Mouse (Mus musculus): ENCODE measurements at regions not wholly inside any gene's neighbourhood (a gene's known extent, or its start where the extent isn't known, plus 50 kb on each side); places are given as distances from the start of the nearest gene placed in this dataset.

DNA sequence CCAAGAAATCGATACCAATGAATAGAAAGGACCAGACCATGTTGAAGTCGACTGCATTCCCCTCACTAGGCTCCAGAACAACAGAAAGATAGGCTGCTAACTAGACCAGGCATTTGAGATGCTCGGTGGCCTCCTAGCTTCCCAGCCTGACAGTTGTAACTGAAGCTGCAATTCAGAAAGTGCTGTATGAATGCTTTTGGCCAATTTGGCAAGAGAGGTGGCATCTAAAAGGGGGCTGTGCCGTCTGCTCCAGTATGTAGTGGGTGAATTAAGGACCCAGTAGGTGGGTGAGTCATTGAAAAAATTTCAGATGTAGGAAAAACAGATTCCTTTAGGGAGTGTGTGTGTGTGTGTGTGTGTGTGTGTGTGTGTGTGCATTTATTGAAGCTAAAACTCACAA, 195.0 kb downstream of the Cep170 start:
- no peak for TF ChIP-seq FOSL1 (IDR thresholded peaks at IDR 0.05; ENCODE audit: insufficient read depth, low read length, poor library complexity, severe bottlenecking)
- no peak for TF ChIP-seq CTCF (IDR thresholded peaks at IDR 0.05; ENCODE audit: control insufficient read depth, insufficient read depth, insufficient read length)
- TF ChIP-seq USF1 (IDR thresholded peaks at IDR 0.05; ENCODE audit: low read depth), result no peak
- no peak for TF ChIP-seq MAX (IDR thresholded peaks at IDR 0.05)
- TF ChIP-seq CEBPB (IDR thresholded peaks at IDR 0.05; ENCODE audit: low read depth), result no peak
- TF ChIP-seq MYOD1 (IDR thresholded peaks at IDR 0.05; ENCODE audit: control insufficient read depth, insufficient read length, low read depth), result no peak
- Histone ChIP-seq H3K79me3 (ENCODE audit: low read depth) (no peaks in the 10 kb centered on the region), H3K27me3 (ENCODE audit: control insufficient read depth, insufficient read depth, insufficient read length) (no peaks in the 10 kb centered on the region), H3K4me3 (ENCODE audit: insufficient read depth, poor library complexity, severe bottlenecking) (no peak overlapping the region), H3K79me2 (ENCODE audit: control insufficient read depth, insufficient read depth) (no peaks in the 10 kb centered on the region), H3ac (ENCODE audit: control insufficient read depth, insufficient read length, low read depth) (no peak overlapping the region), H3K36me3 (ENCODE audit: control insufficient read depth, insufficient read depth) (no peaks in the 10 kb centered on the region)

DNA sequence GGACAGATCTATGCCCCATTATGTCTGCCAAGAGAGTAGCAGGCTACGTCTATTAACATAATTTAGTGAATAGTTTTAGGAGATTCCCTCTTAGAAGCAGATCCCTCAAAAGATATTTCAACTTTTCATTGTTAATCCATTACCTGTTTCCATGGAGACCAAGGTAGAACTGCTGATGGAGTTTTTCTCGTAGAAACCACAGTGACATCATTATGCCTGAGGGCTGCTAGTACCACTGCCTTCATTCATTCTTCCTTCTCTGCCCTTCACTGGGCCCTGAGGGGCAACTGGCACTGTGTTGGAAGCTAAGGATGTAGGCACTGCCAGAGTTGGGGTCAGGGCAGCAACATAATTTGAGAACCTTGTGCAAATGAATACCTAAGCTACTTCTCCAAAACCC, 198.2 kb downstream of the Cep170 start:
- H3K4me3 ChIP-seq (ENCODE audit: insufficient read depth, poor library complexity, severe bottlenecking), result no peak overlapping the region
- H3K79me3 ChIP-seq (ENCODE audit: low read depth), result no peaks in the 10 kb centered on the region
- H3ac ChIP-seq (ENCODE audit: control insufficient read depth, insufficient read length, low read depth), result no peak overlapping the region
- TF ChIP-seq MAX (IDR thresholded peaks at IDR 0.05), result no peak
- TF ChIP-seq CTCF (IDR thresholded peaks at IDR 0.05; ENCODE audit: control insufficient read depth, insufficient read depth, insufficient read length), result no peak
- no peak for TF ChIP-seq USF1 (IDR thresholded peaks at IDR 0.05; ENCODE audit: low read depth)
- TF ChIP-seq FOSL1 (IDR thresholded peaks at IDR 0.05; ENCODE audit: insufficient read depth, low read length, poor library complexity, severe bottlenecking), result no peak
- TF ChIP-seq MYOD1 (IDR thresholded peaks at IDR 0.05; ENCODE audit: control insufficient read depth, insufficient read length, low read depth), result no peak
- no peak for TF ChIP-seq CEBPB (IDR thresholded peaks at IDR 0.05; ENCODE audit: low read depth)
- TF ChIP-seq MYOG (IDR thresholded peaks at IDR 0.05; ENCODE audit: control insufficient read depth, extremely low read depth, insufficient read length), result no peak
- H3K79me2 ChIP-seq (ENCODE audit: control insufficient read depth, insufficient read depth), result no peaks in the 10 kb centered on the region
- H3K36me3 ChIP-seq (ENCODE audit: control insufficient read depth, insufficient read depth), result no peaks in the 10 kb centered on the region
- H3K27me3 ChIP-seq (ENCODE audit: control insufficient read depth, insufficient read depth, insufficient read length), result no peaks in the 10 kb centered on the region

DNA sequence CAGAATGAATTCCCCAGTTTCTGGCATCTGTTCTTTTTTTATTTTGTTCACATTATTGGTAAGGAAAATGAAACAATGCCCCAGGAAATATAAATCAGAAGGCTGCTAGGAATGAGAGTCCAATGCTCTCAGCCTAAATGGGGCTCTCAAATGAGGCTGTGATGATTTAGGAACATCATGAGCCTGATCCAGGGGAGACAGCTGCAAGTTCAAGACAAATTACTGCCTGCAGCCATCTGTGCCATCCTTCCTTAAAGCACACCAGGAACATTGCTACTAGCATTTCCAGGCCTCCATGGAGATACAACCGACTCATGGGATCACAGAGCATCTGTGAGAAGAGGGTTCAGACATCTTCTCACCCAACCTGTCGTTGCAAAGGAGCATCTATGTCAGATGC, 219.6 kb downstream of the Cep170 start:
- Histone ChIP-seq H3ac (ENCODE audit: control insufficient read depth, insufficient read length, low read depth) (no peak overlapping the region), H3K79me3 (ENCODE audit: low read depth) (no peaks in the 10 kb centered on the region), H3K36me3 (ENCODE audit: control insufficient read depth, insufficient read depth) (no peaks in the 10 kb centered on the region), H3K27me3 (ENCODE audit: control insufficient read depth, insufficient read depth, insufficient read length) (no peaks in the 10 kb centered on the region), H3K4me3 (ENCODE audit: insufficient read depth, poor library complexity, severe bottlenecking) (no peak overlapping the region), H3K79me2 (ENCODE audit: control insufficient read depth, insufficient read depth) (no peaks in the 10 kb centered on the region)
- TF ChIP-seq FOSL1 (IDR thresholded peaks at IDR 0.05; ENCODE audit: insufficient read depth, low read length, poor library complexity, severe bottlenecking) (no peak), CEBPB (IDR thresholded peaks at IDR 0.05; ENCODE audit: low read depth) (no peak), USF1 (IDR thresholded peaks at IDR 0.05; ENCODE audit: low read depth) (no peak), CTCF (IDR thresholded peaks at IDR 0.05; ENCODE audit: control insufficient read depth, insufficient read depth, insufficient read length) (no peak), MYOG (IDR thresholded peaks at IDR 0.05; ENCODE audit: control insufficient read depth, extremely low read depth, insufficient read length) (no peak), MYOD1 (IDR thresholded peaks at IDR 0.05; ENCODE audit: control insufficient read depth, insufficient read length, low read depth) (no peak), MAX (IDR thresholded peaks at IDR 0.05) (no peak)

DNA sequence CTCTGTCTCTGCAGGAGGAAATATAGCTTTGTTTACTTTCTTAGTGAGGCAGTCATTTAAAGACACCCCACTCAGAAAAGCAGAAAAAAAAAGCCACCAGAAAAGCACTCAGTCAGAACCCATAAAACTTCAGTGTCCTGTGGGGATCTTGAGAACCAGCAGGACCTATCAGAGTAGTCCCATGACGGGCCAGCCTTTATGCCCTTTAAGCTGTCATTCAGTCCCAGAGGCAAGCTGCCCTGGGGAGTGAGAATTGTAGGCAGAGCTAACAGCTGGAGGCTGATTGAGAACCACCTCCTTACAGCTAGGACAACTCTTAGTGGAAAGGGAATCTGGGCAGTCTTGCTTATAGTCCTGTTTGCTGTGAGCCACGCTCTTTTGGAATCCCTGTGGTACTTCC, 225.7 kb downstream of the Cep170 start:
- TF ChIP-seq CEBPB (IDR thresholded peaks at IDR 0.05; ENCODE audit: low read depth) (no peak), CTCF (IDR thresholded peaks at IDR 0.05; ENCODE audit: control insufficient read depth, insufficient read depth, insufficient read length) (no peak), MYOD1 (IDR thresholded peaks at IDR 0.05; ENCODE audit: control insufficient read depth, insufficient read length, low read depth) (no peak)
- Histone ChIP-seq H3K79me3 (ENCODE audit: low read depth) (no peaks in the 10 kb centered on the region), H3K27me3 (ENCODE audit: control insufficient read depth, insufficient read depth, insufficient read length) (no peaks in the 10 kb centered on the region), H3K79me2 (ENCODE audit: control insufficient read depth, insufficient read depth) (no peaks in the 10 kb centered on the region), H3K36me3 (ENCODE audit: control insufficient read depth, insufficient read depth) (no peaks in the 10 kb centered on the region), H3K4me3 (ENCODE audit: insufficient read depth, poor library complexity, severe bottlenecking) (no peak overlapping the region), H3ac (ENCODE audit: control insufficient read depth, insufficient read length, low read depth) (no peak overlapping the region)

DNA sequence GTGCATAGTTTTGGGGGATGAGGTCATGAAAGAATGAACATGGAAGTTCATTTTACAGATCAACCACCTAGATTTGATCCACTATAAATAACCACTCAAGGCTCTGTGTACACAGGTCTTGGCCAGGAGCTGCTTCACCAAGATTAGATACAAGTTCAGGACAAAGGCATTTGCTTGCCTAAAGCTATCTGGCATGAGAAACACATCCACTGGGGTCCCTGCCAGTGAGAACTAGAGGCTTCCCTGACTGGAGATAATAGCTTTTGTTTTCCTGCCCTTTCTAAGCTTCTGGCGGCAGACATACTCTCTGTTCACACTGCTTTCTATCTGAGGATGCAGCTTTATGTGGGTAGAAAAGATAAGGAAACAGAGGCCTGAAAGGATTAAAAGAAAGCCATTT, 240.2 kb downstream of the Cep170 start:
- no peaks in the 10 kb centered on the region for H3K79me3 ChIP-seq (ENCODE audit: low read depth)
- no peak overlapping the region for H3ac ChIP-seq (ENCODE audit: control insufficient read depth, insufficient read length, low read depth)
- no peak overlapping the region for H3K4me3 ChIP-seq (ENCODE audit: insufficient read depth, poor library complexity, severe bottlenecking)
- no peaks in the 10 kb centered on the region for H3K79me2 ChIP-seq (ENCODE audit: control insufficient read depth, insufficient read depth)
- H3K27me3 ChIP-seq (ENCODE audit: control insufficient read depth, insufficient read depth, insufficient read length), result no peaks in the 10 kb centered on the region
- TF ChIP-seq CTCF (IDR thresholded peaks at IDR 0.05; ENCODE audit: control insufficient read depth, insufficient read depth, insufficient read length), result no peak
- TF ChIP-seq MYOD1 (IDR thresholded peaks at IDR 0.05; ENCODE audit: control insufficient read depth, insufficient read length, low read depth), result no peak
- no peak for TF ChIP-seq CEBPB (IDR thresholded peaks at IDR 0.05; ENCODE audit: low read depth)
- no peak for TF ChIP-seq MYOG (IDR thresholded peaks at IDR 0.05; ENCODE audit: control insufficient read depth, extremely low read depth, insufficient read length)
- no peak for TF ChIP-seq USF1 (IDR thresholded peaks at IDR 0.05; ENCODE audit: low read depth)
- TF ChIP-seq FOSL1 (IDR thresholded peaks at IDR 0.05; ENCODE audit: insufficient read depth, low read length, poor library complexity, severe bottlenecking), result no peak
- no peak for TF ChIP-seq MAX (IDR thresholded peaks at IDR 0.05)
- H3K36me3 ChIP-seq (ENCODE audit: control insufficient read depth, insufficient read depth), result no peaks in the 10 kb centered on the region

Measured in C2C12 (cell line).